Mouse (Mus musculus) lung, adult 2 months (tissue): ENCODE measurements around the gene Rnf151.

Experiments
- CTCF ChIP-seq: fragments of 200-500 bp; IDR thresholded peaks from 2 replicates; pipeline ENCODE4 v1.5.1; 2011; ENCODE audit warnings: mild to moderate bottlenecking, low read length, control low read depth; ENCODE audit not compliant: insufficient read depth
- POLR2A ChIP-seq: fragments of 200-500 bp; IDR thresholded peaks from 2 replicates; pipeline ENCODE4 v1.6.1; 2011; ENCODE audit warnings: low read depth, mild to moderate bottlenecking, control low read depth, low read length, borderline replicate concordance; ENCODE audit errors: extremely low read depth

- TF ChIP-seq CTCF (no peak), POLR2A (no peak)
These were observed 31.3 kb downstream of the Rnf151 start for GRCm38 (mm10) chr17:24686514-24686913.
